Mouse (Mus musculus) kidney, postnatal 14 days (tissue): ENCODE results near the gene Amy2a1.
"Not testable (repeated sequence)": the region's sequence is repeated elsewhere in the genome, so short reads cannot be mapped to it uniquely, and the experiment has no call there.

Experiments used
- DNase-seq: peaks from one replicate; pipeline ENCODE4 v3.0.0; 2022; ENCODE audit warnings: mixed read lengths

The Amy2a1 gene

GRCm38 (mm10) chr3:113532328-113532727 lies at the start of gene Amy2a1:
Gene Amy2a1 (minus strand): TSS chr3:113532428.
- DNase-seq: not testable (repeated sequence)

- DNase-seq: no peak
Observed at GRCm38 (mm10) chr3:113574578-113574977, 42.4 kb upstream of the Amy2a1 start.

GRCm38 (mm10) chr3:113574138-113574537 lies 41.9 kb upstream of the Amy2a1 start:
- no peak for DNase-seq

- no peak for DNase-seq
Observed at GRCm38 (mm10) chr3:113572158-113572557, 39.9 kb upstream of the Amy2a1 start.

- DNase-seq: no peak
Observed at GRCm38 (mm10) chr3:113539692-113540091, 7.5 kb upstream of the Amy2a1 start.
